Mouse (Mus musculus): ENCODE results near the gene Cdk2ap1. TPM values are rescaled to one million over a fixed set of nuclear protein-coding genes. Genes with fewer than 3 reads are reported as not detected.
"Not testable (repeated sequence)": the region's sequence is repeated elsewhere in the genome, so short reads cannot be mapped to it uniquely, and the experiment has no call there.

The Cdk2ap1 gene
- 78.7 and 82.5 TPM in 2 replicates for polyA plus RNA-seq (2015; fragmentation: Nextera tagmentation; extraction: Ambion mirVana)

DNA sequence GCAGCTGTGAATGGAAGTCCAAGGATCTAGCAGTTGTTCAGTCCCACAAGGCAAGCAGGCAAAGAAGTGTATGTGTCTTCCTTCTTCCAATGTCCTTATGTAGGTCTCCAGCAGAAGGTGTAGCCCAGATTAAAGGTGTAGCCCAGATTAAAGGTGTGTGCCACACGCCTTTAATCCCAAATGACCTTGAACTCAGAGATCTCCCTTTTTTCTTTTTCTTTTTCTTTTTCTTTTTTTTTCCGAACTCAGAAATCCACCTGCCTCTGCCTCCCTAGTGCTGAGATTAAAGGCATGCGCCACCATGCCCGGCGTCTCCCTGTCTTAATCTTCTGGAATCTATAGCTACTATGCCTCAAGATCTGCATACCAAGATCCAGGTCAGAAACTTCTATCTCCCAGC, at the start of gene Cdk2ap1:
TSS of gene Cdk2ap1 (minus strand) at position 101 of the 400 bp plus-strand sequence.
- H3K9me3 ChIP-seq; H3K36me3 ChIP-seq; H3K4me3 ChIP-seq (replicated peaks); ATAC-seq; H3K4me2 ChIP-seq (replicated peaks); H3K9ac ChIP-seq (replicated peaks); H3K27ac ChIP-seq; H3K27me3 ChIP-seq; H3K4me1 ChIP-seq (replicated peaks): not testable (repeated sequence)
- WGBS, result 90% methylated on average over 5 of the region's 5 CpGs

DNA sequence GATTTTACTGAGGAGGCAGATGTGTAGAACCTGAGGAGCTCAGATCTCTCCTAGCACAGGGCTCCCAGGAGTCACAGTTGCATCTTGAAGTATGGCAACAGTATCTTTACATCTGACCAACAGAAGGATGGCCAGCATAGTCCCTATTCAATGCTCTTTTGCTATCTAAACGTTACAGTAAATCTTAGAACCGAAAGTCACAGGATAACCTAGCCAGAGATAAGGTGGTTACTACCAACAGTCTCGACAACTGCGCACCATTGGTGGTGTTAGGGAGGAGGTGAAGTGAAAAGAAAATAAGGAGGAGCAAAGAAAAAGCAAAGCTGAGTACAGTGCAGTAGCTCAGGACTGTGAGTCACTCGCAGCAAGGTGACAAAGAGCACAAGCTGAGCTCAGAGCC, 49.3 kb upstream of the Cdk2ap1 start:
- Histone ChIP-seq H3K36me3 (peaks cover 53% of the 10 kb centered on the region), H3K4me2 (replicated peaks) (no peak overlapping the region), H3K27me3 (no peaks in the 10 kb centered on the region), H3K27ac (no peak overlapping the region), H3K4me3 (replicated peaks) (no peak overlapping the region), H3K9ac (replicated peaks) (no peak overlapping the region), H3K9me3 (no peaks in the 10 kb centered on the region), H3K4me1 (replicated peaks) (no peaks in the 10 kb centered on the region)
- no peak for ATAC-seq
- WGBS, result 92% methylated on average over 5 of the region's 5 CpGs

DNA sequence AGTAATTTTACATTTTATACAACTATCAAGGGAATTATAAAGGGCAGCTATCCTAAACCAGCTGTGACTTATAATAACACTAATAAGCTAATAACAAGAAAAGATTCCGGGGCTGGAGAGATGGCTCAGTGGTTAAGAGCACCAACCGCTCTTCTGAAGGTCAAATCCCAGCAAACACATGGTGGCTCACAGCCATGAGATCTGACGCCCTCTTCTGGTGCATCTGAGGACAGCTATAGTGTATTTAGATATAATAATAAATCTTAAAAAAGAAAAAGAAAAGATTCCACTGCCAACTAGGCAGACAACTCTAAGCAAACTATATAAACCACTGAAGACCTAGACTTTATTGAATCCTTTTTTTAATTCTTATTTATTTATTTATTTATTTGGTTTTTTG, 47.9 kb upstream of the Cdk2ap1 start:
- Histone ChIP-seq H3K9ac (replicated peaks) (no peak overlapping the region), H3K4me2 (replicated peaks) (no peak overlapping the region), H3K36me3 (peaks cover 63% of the 10 kb centered on the region), H3K9me3 (no peaks in the 10 kb centered on the region), H3K4me1 (replicated peaks) (no peaks in the 10 kb centered on the region), H3K27me3 (no peaks in the 10 kb centered on the region), H3K27ac (no peak overlapping the region), H3K4me3 (replicated peaks) (no peak overlapping the region)
- ATAC-seq, result no peak
- 84% methylated on average over 3 of the region's 3 CpGs for WGBS

DNA sequence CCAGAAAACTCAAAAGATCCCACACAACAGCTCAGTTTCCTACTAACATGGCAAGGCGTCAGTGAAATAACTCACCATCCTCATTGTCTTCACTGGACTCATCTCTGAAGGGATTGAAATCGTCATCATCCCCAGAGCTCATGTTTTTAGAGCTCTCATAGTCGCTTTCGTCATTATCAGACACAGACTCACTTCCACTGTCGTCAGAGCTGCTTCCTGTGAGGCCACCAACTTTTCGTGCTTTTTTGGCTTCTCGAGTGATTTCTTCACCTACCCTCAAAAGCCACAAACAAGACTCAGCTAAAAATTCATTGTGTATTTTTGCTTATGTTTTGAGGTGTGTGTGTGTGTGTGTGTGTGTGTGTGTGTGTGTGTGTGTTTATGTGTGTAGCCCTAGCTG, 30.8 kb upstream of the Cdk2ap1 start:
- Histone ChIP-seq H3K9me3 (no peaks in the 10 kb centered on the region), H3K4me2 (replicated peaks) (no peak overlapping the region), H3K4me1 (replicated peaks) (no peaks in the 10 kb centered on the region), H3K9ac (replicated peaks) (no peak overlapping the region), H3K36me3 (peaks cover 81% of the 10 kb centered on the region), H3K27me3 (no peaks in the 10 kb centered on the region), H3K27ac (no peak overlapping the region), H3K4me3 (replicated peaks) (no peak overlapping the region)
- WGBS, result 94% methylated on average over 7 of the region's 7 CpGs
- no peak for ATAC-seq

DNA sequence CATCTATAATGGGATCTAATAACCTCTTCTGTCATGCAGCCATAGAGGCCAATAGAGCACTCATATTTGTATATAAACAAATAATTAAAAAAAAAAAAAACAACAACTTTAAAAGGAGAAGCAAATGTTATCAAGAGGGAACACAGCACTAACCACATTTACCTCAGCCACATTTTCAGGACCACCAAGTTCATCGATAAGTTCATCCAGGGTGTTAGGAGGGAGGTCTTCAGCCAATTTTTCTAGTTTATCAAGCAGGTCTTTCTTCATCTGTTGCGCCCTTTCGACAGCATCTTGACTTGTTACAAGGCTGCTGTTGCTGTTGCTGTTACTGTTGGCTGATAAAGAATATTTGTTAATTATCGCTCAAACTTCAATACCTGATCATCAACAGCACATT, 29.5 kb upstream of the Cdk2ap1 start:
- Histone ChIP-seq H3K9ac (replicated peaks) (no peak overlapping the region), H3K4me3 (replicated peaks) (no peak overlapping the region), H3K4me1 (replicated peaks) (no peaks in the 10 kb centered on the region), H3K27me3 (no peaks in the 10 kb centered on the region), H3K4me2 (replicated peaks) (no peak overlapping the region), H3K36me3 (peaks cover 82% of the 10 kb centered on the region), H3K9me3 (no peaks in the 10 kb centered on the region), H3K27ac (no peak overlapping the region)
- ATAC-seq, result no peak
- 97% methylated on average over 4 of the region's 4 CpGs for WGBS

DNA sequence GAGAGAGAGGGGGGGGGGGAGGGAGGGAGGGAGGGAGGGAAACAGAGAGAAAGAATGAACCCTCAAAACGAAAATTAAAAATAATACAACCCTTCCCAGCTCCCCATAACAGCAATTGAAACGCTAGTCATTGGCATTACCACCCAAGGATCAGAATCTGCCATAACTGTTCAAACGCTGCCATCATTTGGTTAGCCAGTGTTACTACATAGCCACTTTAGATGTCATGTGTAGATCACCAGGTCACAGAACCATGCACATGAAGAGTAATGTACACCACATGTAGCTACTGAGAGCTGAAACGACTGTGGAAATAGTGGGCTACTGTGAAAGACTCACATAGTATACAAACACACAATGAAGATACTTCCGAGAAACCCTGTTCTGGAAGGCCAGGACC, 25.1 kb upstream of the Cdk2ap1 start:
- Histone ChIP-seq H3K9ac (replicated peaks) (no peak overlapping the region), H3K4me2 (replicated peaks) (no peak overlapping the region), H3K27ac (no peak overlapping the region), H3K27me3 (no peaks in the 10 kb centered on the region), H3K9me3 (no peaks in the 10 kb centered on the region), H3K4me1 (replicated peaks) (no peaks in the 10 kb centered on the region), H3K4me3 (replicated peaks) (no peak overlapping the region), H3K36me3 (peaks cover 86% of the 10 kb centered on the region)
- ATAC-seq, result no peak
- WGBS, result 85% methylated on average over 5 of the region's 5 CpGs

DNA sequence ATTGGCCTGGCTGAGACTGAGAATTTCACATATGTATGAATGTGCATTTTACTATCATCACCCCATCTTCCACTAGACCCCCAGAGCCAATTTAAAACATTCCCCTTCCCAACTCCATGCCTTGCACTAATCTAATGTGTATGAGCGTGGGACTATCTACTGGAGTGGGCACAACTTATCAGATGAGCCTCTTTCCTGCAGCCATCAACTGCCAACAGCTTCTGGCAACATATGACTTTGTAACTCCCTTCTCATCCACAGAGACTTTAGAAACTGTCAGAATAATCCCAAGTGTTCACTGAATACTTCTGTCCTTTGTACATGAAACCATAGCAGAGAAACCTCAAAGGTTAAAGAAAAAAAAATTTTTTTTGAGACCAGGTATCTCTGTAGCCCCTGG, 17.2 kb upstream of the Cdk2ap1 start:
- Histone ChIP-seq H3K27me3 (no peaks in the 10 kb centered on the region), H3K4me2 (replicated peaks) (no peak overlapping the region), H3K9me3 (no peaks in the 10 kb centered on the region), H3K27ac (no peak overlapping the region), H3K4me3 (replicated peaks) (no peak overlapping the region), H3K4me1 (replicated peaks) (no peaks in the 10 kb centered on the region), H3K36me3 (peaks cover 89% of the 10 kb centered on the region), H3K9ac (replicated peaks) (no peak overlapping the region)
- no peak for ATAC-seq
- WGBS, result 94% methylated on average over 1 of the region's 1 CpGs

DNA sequence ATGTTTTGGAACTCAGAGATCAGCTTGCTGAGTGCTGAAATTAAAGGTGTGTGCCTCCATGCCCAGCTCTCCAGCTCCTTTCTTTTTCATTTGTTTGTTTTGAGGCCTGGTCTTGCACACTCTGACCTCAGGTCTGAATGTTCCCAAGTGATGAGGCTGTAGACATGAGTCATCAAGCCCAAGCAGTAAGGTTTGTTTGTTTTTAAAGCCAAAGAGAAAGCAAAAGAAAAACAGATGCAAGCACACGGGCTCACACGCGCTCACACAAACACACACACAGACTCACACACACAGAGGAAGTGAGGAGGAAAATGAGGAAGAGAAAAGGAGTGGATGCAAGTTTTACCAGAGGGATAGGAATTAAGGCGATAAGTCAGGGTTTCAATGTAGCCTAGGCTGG, 14.3 kb upstream of the Cdk2ap1 start:
- Histone ChIP-seq H3K27me3 (no peaks in the 10 kb centered on the region), H3K4me3 (replicated peaks) (no peak overlapping the region), H3K36me3 (peaks cover 86% of the 10 kb centered on the region), H3K9ac (replicated peaks) (no peak overlapping the region), H3K4me2 (replicated peaks) (no peak overlapping the region), H3K27ac (no peak overlapping the region), H3K4me1 (replicated peaks) (no peaks in the 10 kb centered on the region), H3K9me3 (no peaks in the 10 kb centered on the region)
- WGBS, result 97% methylated on average over 4 of the region's 4 CpGs
- no peak for ATAC-seq

DNA sequence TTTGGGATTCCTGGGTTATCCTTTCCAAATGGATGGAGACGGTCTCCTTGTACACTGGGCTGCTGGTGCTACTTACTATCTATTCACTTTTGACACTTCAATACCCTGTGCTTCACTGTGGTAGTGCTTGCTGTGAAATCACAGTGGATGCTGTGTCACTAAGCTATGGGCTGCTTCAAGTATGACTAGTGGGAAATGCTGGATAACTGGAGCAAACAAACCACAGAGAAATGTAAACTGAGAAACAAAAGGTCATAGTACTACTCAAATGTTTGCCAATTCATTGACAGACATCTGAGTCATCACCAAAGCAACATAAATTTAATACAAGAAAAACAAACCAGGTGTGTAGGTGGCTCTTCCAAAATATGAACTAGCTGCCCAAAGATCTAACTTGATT, 13.5 kb upstream of the Cdk2ap1 start:
- Histone ChIP-seq H3K4me2 (replicated peaks) (no peak overlapping the region), H3K36me3 (peaks cover 86% of the 10 kb centered on the region), H3K27me3 (no peaks in the 10 kb centered on the region), H3K27ac (no peak overlapping the region), H3K9me3 (no peaks in the 10 kb centered on the region), H3K4me1 (replicated peaks) (no peaks in the 10 kb centered on the region), H3K9ac (replicated peaks) (no peak overlapping the region), H3K4me3 (replicated peaks) (no peak overlapping the region)
- WGBS, result 95% methylated on average over 1 of the region's 1 CpGs
- no peak for ATAC-seq

DNA sequence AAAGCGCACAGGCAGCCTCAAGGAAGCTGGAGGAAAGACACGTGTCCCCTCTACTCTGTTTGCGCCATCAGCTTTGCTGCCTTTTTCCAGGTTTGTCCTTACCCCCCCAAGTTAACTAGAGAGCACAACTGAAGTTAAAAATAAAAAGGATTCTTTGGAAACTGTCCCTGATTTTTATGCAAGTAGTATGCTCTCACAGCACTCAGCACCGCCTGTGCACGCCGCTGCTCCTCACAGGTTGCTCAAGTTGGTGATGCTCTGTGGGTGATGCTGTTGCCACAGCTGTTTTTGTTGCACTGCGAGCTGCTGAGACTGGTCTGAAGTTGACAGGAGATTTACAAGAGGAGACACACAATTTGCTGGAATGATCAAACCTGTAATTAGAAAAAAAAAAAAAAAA, 11.4 kb upstream of the Cdk2ap1 start:
- Histone ChIP-seq H3K36me3 (peaks cover 85% of the 10 kb centered on the region), H3K9me3 (no peaks in the 10 kb centered on the region), H3K4me3 (replicated peaks) (no peak overlapping the region), H3K4me2 (replicated peaks) (no peak overlapping the region), H3K9ac (replicated peaks) (no peak overlapping the region), H3K27ac (no peak overlapping the region), H3K27me3 (no peaks in the 10 kb centered on the region), H3K4me1 (replicated peaks) (no peaks in the 10 kb centered on the region)
- WGBS, result 98% methylated on average over 7 of the region's 7 CpGs
- no peak for ATAC-seq

DNA sequence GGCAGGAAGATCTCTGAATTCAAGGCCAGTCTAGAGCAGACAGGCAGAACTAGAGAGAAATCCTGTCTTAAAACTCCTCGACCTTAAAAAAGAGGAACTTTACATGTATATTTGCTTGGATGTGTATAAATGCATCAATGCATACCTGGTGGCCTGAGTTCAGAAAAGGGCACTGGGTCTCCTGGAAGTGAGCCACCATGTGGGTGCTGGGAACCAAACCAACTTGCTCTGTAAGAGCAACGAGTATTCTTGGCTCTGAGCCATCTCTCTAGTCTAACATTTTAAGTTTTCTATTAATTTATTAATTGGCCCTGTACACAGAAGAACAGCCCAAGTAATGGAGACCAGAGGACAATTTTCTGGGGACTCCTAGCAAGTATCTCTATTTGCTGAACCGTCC, 3.8 kb upstream of the Cdk2ap1 start:
- 90% methylated on average over 3 of the region's 3 CpGs for WGBS
- ATAC-seq, result no peak
- H3K4me1 ChIP-seq (replicated peaks), result peaks cover 3% of the 10 kb centered on the region; the same call in 1 of the 2 replicates
- H3K27ac ChIP-seq, result no peak overlapping the region
- no peak overlapping the region for H3K9ac ChIP-seq (replicated peaks)
- H3K4me2 ChIP-seq (replicated peaks), result no peak overlapping the region
- H3K36me3 ChIP-seq, result peaks cover 41% of the 10 kb centered on the region
- no peak overlapping the region for H3K4me3 ChIP-seq (replicated peaks)
- H3K9me3 ChIP-seq, result no peaks in the 10 kb centered on the region
- no peaks in the 10 kb centered on the region for H3K27me3 ChIP-seq

DNA sequence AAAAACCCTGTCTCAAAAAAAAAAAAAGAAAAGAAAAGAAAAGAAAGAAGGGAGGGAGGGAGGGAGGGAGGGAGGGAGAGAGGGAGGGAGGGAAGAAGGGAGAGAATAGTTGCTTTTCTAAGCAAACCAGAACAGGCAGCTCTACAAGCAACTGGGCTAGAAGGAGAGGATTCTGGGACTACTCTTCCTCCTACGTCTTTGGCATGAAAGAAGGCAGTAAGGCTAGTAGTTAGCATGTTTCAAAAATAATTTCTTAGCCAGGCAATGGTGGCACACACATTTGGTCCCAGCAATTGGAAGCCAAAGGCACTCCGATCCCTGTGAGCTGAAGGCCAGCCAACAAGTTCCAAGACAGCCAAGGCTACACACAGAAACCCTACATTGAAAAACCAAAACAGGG, 2.9 kb upstream of the Cdk2ap1 start:
- Histone ChIP-seq H3K4me1 (replicated peaks) (peaks cover 3% of the 10 kb centered on the region; the same call in 1 of the 2 replicates), H3K27me3 (no peaks in the 10 kb centered on the region), H3K9ac (replicated peaks) (no peak overlapping the region), H3K9me3 (no peaks in the 10 kb centered on the region), H3K36me3 (peaks cover 31% of the 10 kb centered on the region), H3K27ac (no peak overlapping the region), H3K4me3 (replicated peaks) (no peak overlapping the region), H3K4me2 (replicated peaks) (no peak overlapping the region)
- 89% methylated on average over 2 of the region's 2 CpGs for WGBS
- ATAC-seq, result no peak

DNA sequence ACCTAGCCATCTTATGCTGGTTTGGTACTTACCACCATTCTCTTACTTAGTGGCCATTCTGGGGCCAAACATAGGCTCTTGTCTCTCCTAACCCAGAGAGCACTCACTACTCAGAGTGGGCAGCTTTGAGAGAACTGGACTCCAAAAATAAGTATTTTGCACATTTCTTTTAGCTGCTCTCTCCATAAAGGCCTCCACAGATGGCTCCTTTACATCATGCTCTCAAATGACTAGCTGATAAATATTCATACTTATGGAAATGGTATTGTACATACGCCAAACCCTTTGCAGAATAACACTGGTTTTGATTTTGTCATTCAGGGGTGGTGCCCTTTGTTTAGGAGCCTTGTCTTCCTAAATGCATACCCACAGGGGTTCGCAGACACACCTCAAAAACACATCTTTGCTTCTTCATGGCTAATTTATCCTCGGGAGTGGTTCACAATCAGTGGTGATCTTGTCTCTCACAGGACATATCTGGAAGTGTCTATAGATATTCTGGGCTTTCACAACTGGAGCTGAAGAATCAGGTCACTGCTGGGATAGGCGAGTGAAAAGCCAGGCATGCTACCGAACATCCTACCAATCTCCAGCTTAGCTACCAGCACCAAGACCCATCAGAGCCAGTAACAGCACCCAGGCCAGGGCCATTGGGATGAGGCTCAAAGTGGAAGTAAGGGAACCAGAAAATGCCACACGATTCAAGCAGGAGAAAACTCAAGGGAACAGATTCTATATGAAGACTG, 1.5 kb upstream of the Cdk2ap1 start:
- Histone ChIP-seq H3K4me3 (replicated peaks) (no peak overlapping the region), H3K36me3 (peaks cover 19% of the 10 kb centered on the region), H3K4me1 (replicated peaks) (peaks cover 3% of the 10 kb centered on the region; the same call in 1 of the 2 replicates), H3K27ac (0 out of 2 replicates have a peak overlapping the region, but pooled peaks have one; percentile 19), H3K9ac (replicated peaks) (no peak overlapping the region), H3K4me2 (replicated peaks) (no peak overlapping the region), H3K27me3 (no peaks in the 10 kb centered on the region), H3K9me3 (no peaks in the 10 kb centered on the region)
- no peak for ATAC-seq
- WGBS, result 79% methylated on average over 6 of the region's 6 CpGs

Data from midbrain, embryonic 13.5 days (tissue).